Mouse (Mus musculus): Measurements from ENCODE around the gene 4930562C15Rik.

DNA sequence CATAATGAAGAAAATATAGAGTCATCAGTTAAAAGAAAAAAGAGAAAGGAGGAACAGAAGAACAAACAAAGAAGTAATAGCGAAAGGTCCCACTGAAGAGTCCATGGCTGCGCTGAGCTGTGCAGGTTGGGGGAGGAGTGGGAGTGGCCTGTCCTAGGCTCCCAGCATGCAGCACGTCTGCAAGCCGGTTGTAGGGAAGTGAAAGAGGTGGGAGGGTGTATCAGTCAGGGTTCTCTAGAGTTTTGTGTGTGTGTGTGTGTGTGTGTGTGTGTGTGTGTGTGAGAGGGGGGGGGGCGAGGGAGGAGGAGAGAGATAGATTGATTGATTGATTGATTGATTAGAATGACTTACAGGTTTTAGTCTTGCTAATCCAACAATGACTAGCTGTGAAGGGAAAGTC lies 72.8 kb downstream of the 4930562C15Rik start:
- TF ChIP-seq CTCF (IDR thresholded peaks at IDR 0.05; ENCODE audit: insufficient read depth, low read length): no peak
- no peak for TF ChIP-seq POLR2A (IDR thresholded peaks at IDR 0.05; ENCODE audit: borderline replicate concordance, extremely low read depth, low read depth, low read length)

All from lung, adult 2 months (tissue).